Mouse (Mus musculus) olfactory bulb, adult 2 months (tissue): Measurements from ENCODE around the gene Ssmem1. TPM values are rescaled to one million over a fixed set of nuclear protein-coding genes. Genes with fewer than 3 reads are reported as not detected.

Experiments
- H3K27ac ChIP-seq: fragments of 200-500 bp; 2 replicates; pipeline ENCODE4 v1.5.1; 2012; ENCODE audit warnings: low read depth, low read length; ENCODE audit not compliant: insufficient read depth
- H3K4me1 ChIP-seq: fragments of 200-500 bp; 2 replicates; pipeline ENCODE4 v1.6.1; 2012; ENCODE audit warnings: low read length; ENCODE audit not compliant: control insufficient read depth, insufficient read depth
- H3K4me3 ChIP-seq: fragments of 200-500 bp; 2 replicates; pipeline ENCODE4 v1.5.1; 2012; ENCODE audit warnings: mild to moderate bottlenecking, low read depth, low read length, moderate library complexity; ENCODE audit not compliant: insufficient read depth
- CTCF ChIP-seq: fragments of 200-500 bp; IDR thresholded peaks from 2 replicates; pipeline ENCODE4 v1.5.1; 2012; ENCODE audit warnings: low read depth, mild to moderate bottlenecking, low read length, moderate library complexity; ENCODE audit not compliant: insufficient read depth
- POLR2A ChIP-seq: fragments of 200-500 bp; IDR thresholded peaks from 2 replicates; pipeline ENCODE4 v1.6.1; 2012; ENCODE audit warnings: mild to moderate bottlenecking, low read depth, low read length, moderate library complexity; ENCODE audit not compliant: insufficient read depth
- WGBS: fragments of 180-500 bp; shearing (Covaris S2); methylation state at CpG from one replicate; pipeline ENCODE4 v1.1.7; 2018; 5-methylcytosine and 5-hydroxymethylcytosine counted together
- polyA plus RNA-seq: library from polyadenylated mRNA; stranded (reverse); fragments of >200 nt; gene quantifications from 2 replicates; pipeline ENCODE4 v1.2.4, GENCODE M21; 2012; ENCODE audit warnings: low replicate concordance; ENCODE audit not compliant: missing spikeins, insufficient read depth, insufficient read length

Gene Ssmem1
- polyA plus RNA-seq, 1 experiment, result not detected

GRCm38 (mm10) chr6:30541009-30541799, 31.6 kb downstream of the Ssmem1 start, which contains the start of gene Cpa2:
Gene Cpa2, plus strand, starts transcription at chr6:30541582.
- TF ChIP-seq POLR2A (no peak), CTCF (no peak)
- H3K27ac ChIP-seq, result no peak within 1 kb of the TSS
- no peak within 1 kb of the TSS for H3K4me3 ChIP-seq
- WGBS, result 95% methylated on average over 11 of the region's 11 CpGs
- no peaks in the 10 kb centered on the region for H3K4me1 ChIP-seq

GRCm38 (mm10) chr6:30542277-30542676, 32.6 kb downstream of the Ssmem1 start:
- H3K4me3 ChIP-seq, result no peak overlapping the region
- H3K27ac ChIP-seq, result no peak overlapping the region
- 94% methylated on average over 6 of the region's 6 CpGs for WGBS
- TF ChIP-seq CTCF (no peak), POLR2A (no peak)
- H3K4me1 ChIP-seq, result peaks cover 6% of the 10 kb centered on the region

DNA sequence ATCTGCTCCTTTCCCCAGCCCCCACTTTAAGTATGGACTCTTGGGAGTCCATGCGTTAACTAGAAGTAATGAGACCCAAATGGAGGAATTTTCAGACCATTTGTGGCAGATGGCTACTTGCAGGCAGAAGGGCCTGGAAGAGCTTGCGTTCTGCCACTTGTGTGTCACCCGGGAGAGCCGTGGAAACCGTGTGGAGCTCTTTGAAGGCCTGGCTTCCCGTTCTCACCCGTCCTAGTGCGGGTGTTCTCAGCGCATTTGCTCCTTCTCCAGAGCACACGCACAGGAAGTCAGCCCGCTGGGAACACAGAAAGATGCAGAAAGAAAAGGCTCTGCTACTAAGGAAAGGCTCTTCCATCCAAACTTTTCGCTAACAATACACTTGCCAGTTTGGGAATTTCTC, 33.4 kb downstream of the Ssmem1 start:
- peaks cover 11% of the 10 kb centered on the region for H3K4me1 ChIP-seq
- H3K27ac ChIP-seq, result no peak overlapping the region
- 80% methylated on average over 12 of the region's 12 CpGs for WGBS
- TF ChIP-seq CTCF, result no peak
- no peak overlapping the region for H3K4me3 ChIP-seq

DNA sequence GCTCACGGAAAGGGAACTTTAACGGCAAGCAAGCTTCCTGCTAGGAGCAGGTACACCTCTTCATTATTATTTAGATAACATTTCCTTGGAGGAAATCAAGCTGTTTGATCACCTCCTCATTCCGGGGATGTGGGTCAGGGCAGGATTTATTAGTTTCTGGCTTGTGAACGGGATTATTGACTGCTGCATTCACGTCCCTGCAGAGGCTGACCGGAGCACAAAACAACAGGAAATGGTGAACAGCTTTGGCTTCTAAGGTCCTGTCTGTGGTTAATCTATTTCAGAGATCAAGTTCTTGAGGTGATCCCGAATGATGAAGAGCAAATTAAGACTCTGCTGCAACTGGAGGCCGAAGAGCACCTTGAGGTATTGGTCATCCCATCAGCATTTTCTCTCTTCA, 34.2 kb downstream of the Ssmem1 start:
- no peak for TF ChIP-seq POLR2A
- no peak for TF ChIP-seq CTCF
- Histone ChIP-seq H3K27ac (no peak overlapping the region), H3K4me3 (no peak overlapping the region), H3K4me1 (peaks cover 11% of the 10 kb centered on the region)
- 74% methylated on average over 8 of the region's 8 CpGs for WGBS

- peaks cover 16% of the 10 kb centered on the region for H3K4me1 ChIP-seq
- H3K27ac ChIP-seq, result no peak overlapping the region
- no peak for TF ChIP-seq CTCF
- no peak for TF ChIP-seq POLR2A
- no peak overlapping the region for H3K4me3 ChIP-seq
- WGBS, result 82% methylated on average over 7 of the region's 7 CpGs
Observed at GRCm38 (mm10) chr6:30545689-30546088, 36.0 kb downstream of the Ssmem1 start.

DNA sequence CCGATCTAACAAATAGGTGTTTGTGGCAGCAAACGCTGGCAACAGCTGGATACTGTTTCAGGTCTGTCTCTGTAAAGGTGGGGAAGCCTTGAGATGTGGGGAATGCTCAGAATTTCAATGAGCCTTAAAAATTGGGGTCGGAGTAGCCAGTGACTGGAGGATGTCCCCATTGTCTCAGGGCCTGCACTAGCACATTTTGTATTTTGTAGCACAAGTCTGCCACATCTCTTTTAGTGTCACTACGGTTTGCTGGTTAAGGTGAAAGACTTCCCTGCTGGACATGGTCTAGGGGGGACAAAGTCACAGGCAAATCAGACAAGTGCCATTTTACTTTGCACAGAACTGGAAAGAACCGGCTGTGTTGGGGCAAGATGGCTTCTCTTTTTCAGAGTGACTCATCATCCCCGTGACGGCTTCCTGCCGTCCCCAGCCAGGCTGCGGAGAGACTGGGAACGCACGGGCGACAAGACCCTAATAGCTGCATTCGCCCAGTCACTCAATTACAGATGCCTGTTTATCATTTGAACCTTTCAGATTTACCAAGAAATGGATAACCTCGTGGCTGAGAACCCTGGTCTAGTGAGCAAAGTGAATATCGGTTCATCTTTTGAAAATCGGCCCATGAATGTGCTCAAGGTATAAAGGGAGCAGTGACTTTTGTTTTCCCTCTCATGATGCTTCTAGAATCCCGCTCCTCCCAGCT, 37.1 kb downstream of the Ssmem1 start:
- H3K27ac ChIP-seq, result peak overlapping the region; percentile 95
- peaks cover 17% of the 10 kb centered on the region for H3K4me1 ChIP-seq
- H3K4me3 ChIP-seq, result peak overlapping the region; percentile 36
- 13% methylated on average over 17 of the region's 17 CpGs for WGBS
- TF ChIP-seq POLR2A (no peak), CTCF (no peak)

DNA sequence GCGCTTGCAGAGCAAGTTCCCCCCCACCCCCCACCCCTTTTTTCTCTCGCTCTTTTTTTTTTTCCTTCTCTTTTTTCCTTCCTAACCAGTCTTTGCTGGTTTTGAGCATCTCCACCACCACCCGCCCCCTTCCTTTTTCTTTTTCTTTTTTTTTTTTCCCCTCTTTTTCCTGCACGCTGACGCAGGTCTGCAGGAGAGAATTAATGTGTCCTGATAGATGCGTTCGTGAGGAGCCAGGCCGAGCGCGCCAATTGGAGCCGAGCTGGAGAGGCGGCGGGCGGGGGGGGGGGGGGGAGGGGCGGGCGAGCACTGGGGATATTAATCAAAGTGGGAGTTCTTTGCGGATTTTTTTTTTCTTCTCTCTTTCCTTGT, 37.6 kb downstream of the Ssmem1 start:
- Histone ChIP-seq H3K27ac (peak overlapping the region; percentile 95), H3K4me1 (peaks cover 21% of the 10 kb centered on the region), H3K4me3 (peak overlapping the region; percentile 36)
- 1% methylated on average over 17 of the region's 17 CpGs for WGBS
- TF ChIP-seq POLR2A (no peak), CTCF (no peak)

GRCm38 (mm10) chr6:30547656-30548306, 38.1 kb downstream of the Ssmem1 start:
- Histone ChIP-seq H3K27ac (0 out of 2 replicates have a peak overlapping the region, but pooled peaks have one; percentile 8), H3K4me3 (no peak overlapping the region)
- 31% methylated on average over 9 of the region's 9 CpGs for WGBS

DNA sequence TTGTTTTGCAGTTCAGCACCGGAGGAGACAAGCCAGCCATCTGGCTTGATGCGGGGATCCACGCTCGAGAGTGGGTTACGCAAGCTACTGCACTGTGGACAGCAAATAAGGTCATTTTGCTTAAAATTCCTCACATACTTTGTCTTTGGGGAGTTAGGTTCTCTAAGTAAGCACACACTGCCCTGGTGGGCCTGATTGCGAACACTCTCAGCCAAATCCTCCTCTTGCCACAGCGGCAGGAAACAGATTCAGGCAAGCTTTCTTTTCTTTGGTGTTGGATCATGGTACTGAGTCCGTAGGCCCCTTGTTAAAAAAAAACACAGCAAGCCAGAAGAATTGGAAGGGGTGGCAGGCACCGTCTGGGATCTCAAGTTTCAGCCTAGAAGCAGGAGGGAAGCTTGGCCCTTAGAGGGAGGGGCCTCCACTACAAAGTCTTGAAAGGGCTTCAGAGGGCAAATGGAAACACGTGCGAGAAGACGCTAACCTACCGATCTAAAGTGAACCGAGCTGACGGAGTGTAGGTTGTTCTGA, 39.6 kb downstream of the Ssmem1 start:
- TF ChIP-seq CTCF, result no peak
- no peak for TF ChIP-seq POLR2A
- Histone ChIP-seq H3K4me1 (peaks cover 21% of the 10 kb centered on the region), H3K4me3 (no peak overlapping the region), H3K27ac (no peak overlapping the region)
- 63% methylated on average over 15 of the region's 15 CpGs for WGBS

More at GRCm38 (mm10) chr6:30547656-30548306, 38.1 kb downstream of the Ssmem1 start:
- TF ChIP-seq POLR2A (no peak), CTCF (no peak)
- H3K4me1 ChIP-seq, result peaks cover 21% of the 10 kb centered on the region
